Mouse (Mus musculus) macrophage (primary cell): ENCODE measurements around the gene BC030867. TPM values are rescaled to one million over a fixed set of nuclear protein-coding genes. Genes with fewer than 3 reads are reported as not detected.

ENCODE experiments used
- polyA plus RNA-seq: library from polyadenylated mRNA; stranded (reverse); fragments of 250-400 nt; gene quantifications from 3 replicates; pipeline ENCODE4 v1.2.4, GENCODE M21; 2018; ENCODE audit warnings: inconsistent platforms

BC030867 gene
- polyA plus RNA-seq, 1 experiment from 2014 or later, result 1.5 TPM

Other genes with a start within 250 kb of the BC030867 start
- gene Mpp3, start 220.4 kb upstream of the BC030867 start, polyA plus RNA-seq, result not detected in 3 replicates
- 0.19 to 0.50 TPM (median 0.22 TPM) in 3 replicates for gene Cd300lg, start 207.4 kb upstream of the BC030867 start, polyA plus RNA-seq
- not detected in 3 replicates for gene Mpp2, start 160.4 kb upstream of the BC030867 start, polyA plus RNA-seq
- not detected in 3 replicates for gene Ppy, start 147.6 kb upstream of the BC030867 start, polyA plus RNA-seq
- gene Pyy, start 141.1 kb upstream of the BC030867 start, polyA plus RNA-seq, result not detected in 3 replicates
- gene Nags, start 103.4 kb upstream of the BC030867 start, polyA plus RNA-seq, result not detected in 3 replicates
- 4.6 to 11.0 TPM (median 10.6 TPM) in 3 replicates for gene Tmem101, start 92.5 kb upstream of the BC030867 start, polyA plus RNA-seq
- 28.1 to 59.1 TPM (median 48.0 TPM) in 3 replicates for gene Lsm12, start 63.6 kb upstream of the BC030867 start, polyA plus RNA-seq
- 17.7 to 29.9 TPM (median 27.6 TPM) in 3 replicates for gene G6pc3, start 59.3 kb upstream of the BC030867 start, polyA plus RNA-seq
- 31.9 to 58.0 TPM (median 47.9 TPM) in 3 replicates for gene Hdac5, start 18.7 kb upstream of the BC030867 start, polyA plus RNA-seq
- gene Asb16, start 19.9 kb downstream of the BC030867 start, polyA plus RNA-seq, result not detected in 3 replicates
- gene Tmub2, start 36.0 kb downstream of the BC030867 start, polyA plus RNA-seq, result 30.1 to 47.5 TPM (median 30.9 TPM) in 3 replicates
- gene Atxn7l3, start 47.7 kb downstream of the BC030867 start, polyA plus RNA-seq, result 14.9 to 36.0 TPM (median 29.4 TPM) in 3 replicates
- 44.6 to 66.0 TPM (median 62.1 TPM) in 3 replicates for gene Ubtf, start 70.9 kb downstream of the BC030867 start, polyA plus RNA-seq
- not detected in 3 replicates for gene Slc4a1, start 117.3 kb downstream of the BC030867 start, polyA plus RNA-seq
- gene Rundc3a, start 144.5 kb downstream of the BC030867 start, polyA plus RNA-seq, result 0.12 to 1.0 TPM (median 0.30 TPM) in 3 replicates
- 110 to 131 TPM (median 120 TPM) in 3 replicates for gene Slc25a39, start 159.1 kb downstream of the BC030867 start, polyA plus RNA-seq
- 2,366 to 2,992 TPM (median 2,461 TPM) in 3 replicates for gene Grn, start 181.4 kb downstream of the BC030867 start, polyA plus RNA-seq
- not detected in 3 replicates for gene Fam171a2, start 198.8 kb downstream of the BC030867 start, polyA plus RNA-seq
- 0.73 to 0.90 TPM (median 0.79 TPM) in 3 replicates for gene Itga2b, start 221.2 kb downstream of the BC030867 start, polyA plus RNA-seq